Mouse (Mus musculus) layer of hippocampus, postnatal 25 days (tissue): ENCODE measurements at regions not wholly inside any gene's neighbourhood (a gene's known extent, or its start where the extent isn't known, plus 50 kb on each side); places are given as distances from the start of the nearest gene placed in this dataset.
A peak's percentile ranks its signal among the peaks of the same experiment; 100 is the strongest.

Source experiments
- DNase-seq, 2 experiments: peaks; one replicate each; pipeline ENCODE4 v3.0.0; 2022; ENCODE audit warnings: mixed read lengths in 2 of 2, low spot score in 1 of 2; ENCODE audit errors: extremely low spot score in 1 of 2

DNA sequence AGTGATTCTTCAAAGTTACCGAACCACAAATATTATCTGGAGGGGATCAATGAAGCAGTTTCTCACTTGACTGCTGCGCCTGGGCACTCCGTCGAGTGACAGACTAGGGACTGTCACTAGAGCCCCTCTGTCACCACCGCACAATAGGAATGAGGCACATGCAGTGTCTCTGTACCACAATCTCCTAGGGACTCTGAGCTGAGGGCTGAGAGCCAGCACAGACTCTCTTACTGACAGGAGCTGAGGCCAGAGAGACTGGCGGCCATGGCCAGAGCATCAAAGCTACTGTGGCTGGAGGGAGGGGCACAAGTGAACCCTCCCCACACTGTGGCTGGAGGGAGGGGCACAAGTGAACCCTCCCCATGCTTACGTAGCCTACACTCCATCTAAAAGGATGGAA, 173.7 kb downstream of the Bmp7 start:
- no peak for DNase-seq

- no peak for DNase-seq
These were observed 171.4 kb downstream of the Bmp7 start for GRCm38 (mm10) chr2:172768756-172769155.

GRCm38 (mm10) chr2:172770061-172770460, 170.1 kb downstream of the Bmp7 start:
- no peak for DNase-seq

DNA sequence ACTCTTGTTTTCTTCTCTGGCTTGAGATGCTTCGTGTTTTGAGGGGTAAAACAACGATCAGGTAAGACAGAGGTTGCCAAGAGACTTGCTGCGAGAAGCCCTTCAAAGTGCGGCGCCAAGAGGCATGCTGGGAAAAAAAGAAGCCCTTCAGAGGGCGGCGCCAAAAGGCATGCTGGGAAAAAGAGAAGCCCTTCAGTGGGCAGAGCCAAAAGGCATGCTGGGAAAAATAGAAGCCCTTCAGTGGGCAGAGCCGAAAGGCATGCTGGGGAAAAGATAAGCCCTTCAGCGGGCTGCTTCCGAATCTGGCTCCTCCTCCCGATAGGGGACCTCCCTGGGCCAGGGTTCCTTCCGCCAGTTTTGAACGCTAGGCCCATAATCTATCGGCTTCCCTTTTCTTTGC, 169.5 kb downstream of the Bmp7 start:
- no peak for DNase-seq

GRCm38 (mm10) chr2:172773176-172773575, 166.9 kb downstream of the Bmp7 start:
- peak; percentile 54 to 88 for DNase-seq

DNA sequence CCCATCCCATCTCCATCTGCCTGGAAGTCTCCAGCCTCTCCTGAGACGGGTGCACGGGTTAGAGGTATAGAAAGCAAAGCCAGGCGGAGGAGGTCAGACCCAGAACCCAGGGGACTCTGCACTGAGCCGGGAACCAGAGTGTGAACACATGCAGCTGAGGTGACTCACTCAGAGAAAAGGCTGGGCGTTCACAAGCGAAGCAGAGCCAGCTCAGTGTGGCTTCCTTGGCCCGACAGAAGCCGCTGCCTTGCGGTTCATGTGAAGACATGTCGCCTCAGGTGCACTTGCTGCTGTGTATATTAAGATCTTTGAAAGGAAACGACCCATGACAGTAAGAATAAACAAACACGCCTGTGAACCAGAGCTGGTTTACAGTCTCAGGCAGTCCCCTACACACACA, 163.6 kb downstream of the Bmp7 start:
- DNase-seq: no peak

GRCm38 (mm10) chr2:172777774-172778173, 162.3 kb downstream of the Bmp7 start:
- no peak for DNase-seq

- DNase-seq: no peak
These were observed 161.0 kb downstream of the Bmp7 start for GRCm38 (mm10) chr2:172779096-172779495.

GRCm38 (mm10) chr2:172782686-172783085, 157.4 kb downstream of the Bmp7 start:
- no peak for DNase-seq

GRCm38 (mm10) chr2:172786297-172786696, 153.8 kb downstream of the Bmp7 start:
- DNase-seq: no peak

- DNase-seq: no peak
These were observed 152.7 kb downstream of the Bmp7 start for GRCm38 (mm10) chr2:172787203-172787944.

DNA sequence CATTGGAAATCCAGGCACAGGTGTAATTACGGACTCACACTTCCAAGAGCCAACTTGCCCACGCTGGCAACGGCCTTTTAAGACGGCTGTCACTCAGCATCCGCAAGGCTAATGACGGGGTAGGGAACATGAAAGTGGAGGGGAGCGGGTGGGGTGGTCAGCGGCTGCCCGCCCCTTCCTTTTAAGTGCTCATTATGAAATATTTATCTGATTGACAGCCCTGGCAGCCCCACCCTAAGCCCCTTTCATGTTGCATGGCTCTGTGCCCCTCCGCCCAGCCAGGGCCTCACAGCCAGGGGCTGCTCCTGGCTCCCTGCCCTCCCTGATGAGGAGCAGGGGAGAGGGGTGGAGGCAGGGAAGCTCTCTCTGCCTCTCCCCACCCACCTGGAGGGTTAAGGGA, 150.9 kb downstream of the Bmp7 start:
- no peak for DNase-seq

DNA sequence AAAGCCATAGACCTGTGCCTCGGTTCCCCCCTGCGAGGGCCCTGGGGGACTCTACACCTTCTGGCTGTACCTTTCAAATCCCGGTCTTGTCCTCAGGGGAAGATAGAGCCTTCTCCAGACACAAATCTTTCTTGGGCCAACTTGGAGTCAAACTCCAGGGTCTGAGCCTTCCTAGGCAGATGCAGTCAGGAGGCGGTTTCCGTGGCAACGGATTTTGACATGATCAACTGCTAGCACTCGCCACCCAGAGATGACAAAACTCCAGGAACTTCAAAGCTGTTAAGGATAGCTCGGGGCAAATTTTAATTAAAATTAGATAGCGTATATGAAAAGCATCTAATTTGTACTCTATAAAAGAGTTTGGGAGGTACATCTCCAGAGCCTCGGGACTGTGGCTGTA, 147.6 kb downstream of the Bmp7 start:
- DNase-seq: no peak

DNA sequence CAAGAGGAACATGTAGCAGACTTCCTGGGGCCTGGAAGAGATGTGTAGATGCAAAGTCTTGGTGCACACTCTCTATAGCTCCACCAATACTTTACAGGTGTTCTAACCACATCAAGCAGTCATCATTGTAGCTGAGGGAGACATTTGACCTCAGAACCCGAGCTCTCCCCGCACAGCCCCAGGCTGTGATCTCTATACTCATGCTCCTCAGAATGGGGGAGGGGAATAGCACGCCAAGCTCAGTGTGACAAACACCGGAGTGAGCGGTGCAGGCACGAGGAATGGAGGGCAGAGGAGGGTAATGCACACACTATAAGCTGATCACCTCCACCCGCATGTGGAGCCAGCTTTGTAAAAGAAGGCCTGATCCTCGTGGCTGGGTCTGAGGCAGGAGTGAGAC, 146.1 kb downstream of the Bmp7 start:
- no peak for DNase-seq

GRCm38 (mm10) chr2:172794771-172795170, 145.3 kb downstream of the Bmp7 start:
- DNase-seq: no peak

DNA sequence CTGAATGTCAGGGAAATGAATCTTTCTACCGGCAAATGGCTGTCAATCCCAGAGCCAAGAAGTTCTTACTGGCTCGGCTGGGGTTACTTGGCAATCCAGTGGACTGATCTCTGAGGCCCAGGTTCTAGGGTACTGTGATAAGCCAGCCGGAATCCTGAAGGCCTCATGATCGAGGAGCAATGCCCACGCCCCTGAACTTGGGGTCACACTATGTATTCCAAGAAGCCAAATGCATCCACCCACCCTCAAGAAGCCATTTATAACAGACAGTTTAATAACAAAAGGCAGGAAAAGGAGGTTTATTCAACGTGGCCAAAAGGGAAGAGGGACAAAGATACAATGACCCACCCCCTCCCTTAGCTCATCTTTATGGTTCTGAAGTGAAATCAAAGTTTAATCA, 144.0 kb downstream of the Bmp7 start:
- no peak for DNase-seq

DNA sequence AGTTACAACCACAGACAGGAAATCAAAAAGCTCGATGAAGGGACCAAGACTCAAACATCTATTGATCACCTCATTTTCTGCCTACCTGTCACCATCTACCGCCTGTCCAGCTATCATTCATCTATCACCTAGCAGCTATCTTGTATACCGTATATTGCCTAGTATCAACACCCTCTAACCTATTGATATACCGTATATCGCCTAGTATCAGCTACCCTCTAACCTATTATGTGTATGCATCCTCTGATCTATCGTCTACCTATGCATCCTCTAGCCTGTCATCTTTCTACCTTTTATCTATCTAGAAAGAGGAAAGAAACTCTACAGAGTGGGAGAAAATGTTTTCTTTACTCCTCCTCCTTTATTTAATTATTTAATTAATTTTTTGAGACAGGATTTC, 143.2 kb downstream of the Bmp7 start:
- DNase-seq: no peak

DNA sequence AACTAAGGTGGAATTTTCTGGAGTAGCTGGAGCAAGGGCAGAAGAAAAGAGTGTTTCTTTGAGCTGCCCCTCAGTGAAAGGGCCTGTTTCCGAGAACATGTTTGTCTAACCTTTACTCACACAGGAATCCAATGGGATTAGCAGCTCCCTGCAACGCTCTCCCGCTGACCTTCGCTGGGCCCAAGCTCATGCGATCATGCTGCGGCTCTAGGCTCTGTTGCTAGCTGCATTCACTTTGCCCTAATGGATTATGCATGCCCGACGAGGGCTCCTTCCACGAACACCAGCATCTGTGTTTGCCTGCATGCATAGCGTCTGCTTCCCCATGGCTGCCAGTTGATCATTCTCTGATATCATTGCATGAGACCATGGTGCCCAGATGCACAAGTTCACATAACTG, 140.2 kb downstream of the Bmp7 start:
- DNase-seq: no peak

DNA sequence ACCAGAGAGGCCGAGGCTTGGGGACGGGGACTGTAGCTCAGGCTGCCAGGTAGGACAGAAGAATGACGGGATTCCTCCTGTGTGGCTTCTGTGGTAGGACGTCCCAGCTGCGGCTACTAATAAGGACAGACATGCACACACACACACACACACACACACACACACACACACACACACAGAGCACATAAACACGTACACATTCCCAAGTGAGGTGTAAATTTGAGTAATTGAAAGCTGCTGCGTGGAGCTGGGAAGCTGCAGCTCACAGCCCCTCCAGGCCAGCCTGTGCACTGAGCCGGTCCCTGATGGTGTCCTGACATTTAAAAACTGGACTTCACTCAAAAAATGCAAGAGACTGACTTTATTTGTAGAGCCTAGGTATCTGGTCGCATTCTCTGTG, 139.3 kb downstream of the Bmp7 start:
- no peak for DNase-seq

- no peak for DNase-seq
These were observed 138.3 kb downstream of the Bmp7 start for GRCm38 (mm10) chr2:172801804-172802203.

- no peak for DNase-seq
These were observed 132.7 kb downstream of the Bmp7 start for GRCm38 (mm10) chr2:172807446-172807845.

GRCm38 (mm10) chr2:172809306-172809705, 130.8 kb downstream of the Bmp7 start:
- DNase-seq: no peak

GRCm38 (mm10) chr2:172813319-172813718, 126.8 kb downstream of the Bmp7 start:
- DNase-seq: no peak
